ENCODE assay signal across 26 mouse cellular contexts in genomic region chr10:60726896-60727295, GRCm38 (mm10). TPM values are rescaled to one million over a fixed set of nuclear protein-coding genes. Genes with fewer than 3 reads are reported as not detected.
"Had no signal": no experiment of that assay in that cellular context is flagged by ENCODE, and none has a peak within 500 bp of the region (broad histone marks: within the 10 kb centered on the region; RNA-seq: fewer than 3 reads in every experiment).

No protein-coding gene starts in this region.

- H3K9me3 ChIP-seq: heart, embryonic 13.5 days; heart, embryonic 15.5 days; hindbrain, embryonic 13.5 days; hindbrain, embryonic 15.5 days; limb, embryonic 13.5 days; limb, embryonic 15.5 days; liver, embryonic 12.5 days had no signal

- H3K27me3 ChIP-seq: heart, embryonic 15.5 days; hindbrain, embryonic 13.5 days; hindbrain, embryonic 15.5 days; limb, embryonic 13.5 days; limb, embryonic 15.5 days; liver, embryonic 12.5 days had no signal

- DNase-seq: gastrocnemius, postnatal 14 days; gastrocnemius, postnatal 36 days; heart, adult 11 months; heart, adult 2 months; heart, postnatal 14 days; heart, postnatal 36 days; kidney, adult 11 months; kidney, adult 2 months; kidney, adult 9 months; kidney, postnatal 14 days; kidney, postnatal 36 days; layer of hippocampus, adult 9-11 months; layer of hippocampus, postnatal 36 days; left cerebral cortex, postnatal 4 days had no signal

- H3K4me3 ChIP-seq: heart, adult 2 months; heart, embryonic 13.5 days; heart, embryonic 15.5 days; hindbrain, embryonic 13.5 days; hindbrain, embryonic 15.5 days; limb, embryonic 13.5 days; limb, embryonic 15.5 days; liver, embryonic 12.5 days had no signal

- H3K36me3 ChIP-seq: heart, embryonic 13.5 days; heart, embryonic 15.5 days; hindbrain, embryonic 15.5 days; liver, embryonic 12.5 days had no signal

- H3K4me1 ChIP-seq: heart, embryonic 15.5 days had no signal

- H3K9ac ChIP-seq: heart, embryonic 13.5 days; heart, embryonic 15.5 days; hindbrain, embryonic 13.5 days; hindbrain, embryonic 15.5 days; limb, embryonic 13.5 days; limb, embryonic 15.5 days; liver, embryonic 12.5 days; liver, embryonic 14.5 days had no signal

- H3K27ac ChIP-seq: heart, adult 2 months; heart, embryonic 13.5 days; heart, embryonic 15.5 days; hindbrain, embryonic 13.5 days; hindbrain, embryonic 15.5 days; hindbrain, postnatal 0 days; kidney, postnatal 0 days; limb, embryonic 13.5 days; liver, embryonic 12.5 days; liver, embryonic 14.5 days had no signal

- H3K4me2 ChIP-seq: heart, embryonic 11.5 days; heart, embryonic 13.5 days; heart, embryonic 15.5 days; hindbrain, embryonic 13.5 days; hindbrain, embryonic 15.5 days; limb, embryonic 13.5 days; limb, embryonic 15.5 days; liver, embryonic 12.5 days had no signal

- ATAC-seq: hindbrain, postnatal 0 days; liver, embryonic 12.5 days had no signal

RNA-seq across cellular contexts. Expression of gene Cdh23, which starts 30.6 kb away (rescaled TPM):
- polyA plus RNA-seq: liver, adult 2 months had no signal
